Mouse (Mus musculus) right cerebral cortex, postnatal 14 days (tissue): ENCODE measurements around the gene Cwf19l1.
"Not testable (repeated sequence)": the region's sequence is repeated elsewhere in the genome, so short reads cannot be mapped to it uniquely, and the experiment has no call there.

Experiments
- DNase-seq: peaks from one replicate; pipeline ENCODE4 v3.0.0; 2022

Gene Cwf19l1

GRCm38 (mm10) chr19:44135072-44135959 lies at the start of gene Cwf19l1:
Gene Cwf19l1, minus strand, starts transcription at chr19:44135876.
- DNase-seq = peak; percentile 90

GRCm38 (mm10) chr19:44183968-44184367 lies 48.3 kb upstream of the Cwf19l1 start:
- DNase-seq = no peak

DNA sequence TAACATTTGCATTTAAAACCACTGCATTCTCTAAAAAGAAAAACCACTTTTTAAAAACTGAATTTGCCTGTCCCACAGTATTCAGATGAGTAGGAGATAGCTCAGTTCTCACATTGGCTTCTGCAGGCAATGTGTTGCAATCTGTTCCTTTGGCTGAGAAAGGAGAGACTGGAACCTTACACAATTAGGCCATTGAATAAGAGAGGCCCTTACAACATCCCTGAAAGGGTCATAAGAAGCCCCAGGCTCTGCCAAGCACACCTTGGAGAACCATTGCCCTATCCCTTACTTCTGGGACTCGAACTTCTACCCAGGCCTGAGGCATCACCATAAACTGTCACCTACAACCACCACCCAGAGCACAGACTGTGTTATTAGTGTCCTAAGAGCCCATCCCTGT lies 44.8 kb upstream of the Cwf19l1 start:
- DNase-seq = no peak

DNA sequence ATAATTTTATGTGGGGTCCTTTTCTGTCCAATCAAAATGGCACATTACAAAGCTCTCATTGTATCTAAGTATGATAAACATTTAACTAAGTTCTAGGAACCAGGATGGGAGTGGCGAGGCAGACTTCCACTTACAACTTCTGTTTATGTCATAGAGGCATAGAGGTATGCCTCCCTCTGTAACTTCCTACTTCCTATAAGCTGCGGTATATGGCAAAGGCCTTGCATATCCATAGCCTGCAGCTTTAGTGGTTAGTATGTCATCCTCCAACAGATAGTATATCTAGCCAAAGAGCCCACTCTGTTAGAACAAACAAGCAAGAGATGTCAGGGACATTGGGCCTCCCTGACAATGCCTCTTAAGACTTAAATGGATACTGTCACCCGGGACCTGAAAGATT lies 41.1 kb upstream of the Cwf19l1 start:
- no peak for DNase-seq

DNA sequence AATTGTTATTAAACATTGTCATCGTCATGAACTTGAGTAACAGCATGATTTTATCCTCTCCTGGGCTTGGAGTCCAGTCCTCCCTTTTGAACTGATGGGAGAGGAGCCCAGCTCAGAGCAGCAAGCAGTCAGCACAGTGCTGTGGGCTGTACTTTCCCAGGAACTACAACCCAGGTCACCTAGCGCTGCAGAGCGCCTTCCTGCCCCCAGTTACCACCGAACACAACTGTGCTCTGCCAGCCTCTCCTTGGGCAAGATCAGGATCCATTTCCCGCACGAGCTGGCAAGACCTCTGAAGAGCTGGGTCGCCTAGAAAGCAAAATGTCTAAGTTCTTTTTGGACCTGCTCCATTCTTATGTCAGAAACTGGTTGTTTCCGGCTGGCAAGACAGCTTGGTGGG lies 39.2 kb upstream of the Cwf19l1 start:
- DNase-seq = no peak

DNA sequence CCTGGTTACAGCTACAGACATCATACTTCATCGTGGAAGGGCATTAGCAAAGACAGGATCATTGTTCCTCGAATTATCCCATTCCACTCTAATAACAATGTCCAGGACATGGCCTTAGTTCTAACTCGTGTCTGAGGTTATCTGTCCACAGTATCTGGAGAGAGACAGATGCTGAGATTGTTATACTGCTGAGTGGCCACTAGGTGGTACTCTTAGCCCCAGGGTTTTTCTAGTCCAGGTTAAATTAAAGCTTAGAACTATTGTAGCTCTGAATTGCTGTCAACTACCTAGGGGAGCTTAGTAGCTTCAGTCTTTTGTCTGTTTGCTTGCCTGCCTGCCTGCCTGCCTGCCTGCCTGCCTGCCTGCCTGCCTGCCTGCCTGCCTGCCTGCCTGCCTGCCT lies 25.8 kb upstream of the Cwf19l1 start:
- no peak for DNase-seq

GRCm38 (mm10) chr19:44159386-44159785 lies 23.7 kb upstream of the Cwf19l1 start:
- DNase-seq = no peak

DNA sequence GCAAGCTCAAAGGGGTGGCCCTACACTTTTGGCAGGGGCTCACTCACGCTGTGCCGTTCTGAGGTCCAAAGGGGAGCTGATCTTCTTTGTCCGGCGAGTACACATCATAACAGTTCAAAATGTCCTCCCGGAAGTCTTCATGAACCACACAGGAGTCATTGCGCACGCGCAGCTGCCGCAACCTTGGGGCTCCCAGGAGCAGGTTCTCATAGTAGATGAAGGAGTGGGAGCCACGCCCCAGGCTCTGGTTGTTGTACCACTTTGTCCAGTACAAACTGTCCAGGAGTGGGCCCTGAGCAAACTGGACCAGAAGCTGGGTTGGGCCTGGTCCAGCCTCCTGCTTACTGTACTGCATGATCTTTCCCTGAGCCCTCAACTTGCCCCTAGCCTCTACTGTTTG lies 21.3 kb upstream of the Cwf19l1 start:
- DNase-seq = no peak

- no peak for DNase-seq
Measured at GRCm38 (mm10) chr19:44153781-44154180, 18.1 kb upstream of the Cwf19l1 start.

DNA sequence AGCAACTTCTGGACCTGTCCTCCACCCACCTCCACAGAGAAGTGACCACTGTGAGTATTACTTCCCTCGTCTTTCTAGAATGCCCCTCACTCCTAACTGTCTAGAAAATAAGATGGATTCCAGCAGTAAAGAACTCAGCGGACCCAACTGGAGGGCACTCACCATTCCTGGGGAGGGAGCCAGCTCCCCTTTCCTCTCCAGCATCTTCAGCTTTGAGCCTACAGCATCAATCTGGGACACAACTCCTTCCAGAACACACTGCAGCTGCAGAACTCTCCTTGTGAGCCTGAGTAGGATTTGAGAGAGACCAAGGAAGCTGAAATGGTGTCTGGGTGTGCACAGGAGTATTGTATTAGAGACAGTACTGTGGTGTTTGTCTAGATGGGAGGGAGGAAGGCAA lies 13.3 kb upstream of the Cwf19l1 start:
- DNase-seq = no peak

DNA sequence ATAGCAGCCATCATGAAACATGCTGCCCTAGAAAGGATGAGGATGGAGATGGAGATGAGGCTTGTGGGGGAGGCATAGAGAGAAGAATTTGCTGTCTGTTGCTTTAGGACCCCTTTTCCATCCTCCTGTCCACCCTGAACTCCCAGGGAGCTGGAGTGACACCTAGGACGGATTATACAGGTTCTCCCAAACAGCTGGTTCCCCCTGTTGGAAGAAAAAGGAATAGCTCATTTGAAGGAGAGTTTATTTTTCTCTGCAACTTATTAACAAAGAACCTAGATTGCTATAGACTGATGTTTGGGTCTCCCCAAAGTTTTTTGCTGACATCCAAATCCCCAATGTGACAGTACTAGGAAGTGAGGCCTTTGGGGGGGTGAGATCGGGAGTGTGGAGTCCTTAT lies 12.7 kb upstream of the Cwf19l1 start:
- DNase-seq = no peak

GRCm38 (mm10) chr19:44146951-44147350 lies 11.3 kb upstream of the Cwf19l1 start:
- DNase-seq = no peak

DNA sequence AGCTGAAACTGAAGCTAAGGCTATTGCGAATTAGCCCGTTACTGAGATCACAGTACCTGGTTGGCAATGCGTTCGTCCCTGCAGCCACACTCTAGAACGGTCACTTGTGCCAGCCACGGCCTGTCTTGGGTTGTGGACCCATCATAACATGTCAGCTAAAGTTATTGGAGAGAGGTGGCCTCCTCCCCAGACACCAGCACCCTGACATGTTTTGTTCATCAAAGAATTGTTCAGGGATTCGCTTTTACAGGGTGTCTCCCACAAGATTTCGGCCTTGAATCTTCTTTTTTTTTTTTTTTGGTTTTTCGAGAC lies 10.8 kb upstream of the Cwf19l1 start:
- DNase-seq = no peak

- peak; percentile 88 for DNase-seq
Measured at GRCm38 (mm10) chr19:44145702-44146567, 10.3 kb upstream of the Cwf19l1 start, which contains the start of gene Bloc1s2. Gene Bloc1s2, minus strand, starts transcription at chr19:44146446.

GRCm38 (mm10) chr19:44144366-44144765 lies 8.7 kb upstream of the Cwf19l1 start:
- DNase-seq = no peak

GRCm38 (mm10) chr19:44135960-44136485 lies 347 bp upstream of the Cwf19l1 start:
- no peak for DNase-seq

DNA sequence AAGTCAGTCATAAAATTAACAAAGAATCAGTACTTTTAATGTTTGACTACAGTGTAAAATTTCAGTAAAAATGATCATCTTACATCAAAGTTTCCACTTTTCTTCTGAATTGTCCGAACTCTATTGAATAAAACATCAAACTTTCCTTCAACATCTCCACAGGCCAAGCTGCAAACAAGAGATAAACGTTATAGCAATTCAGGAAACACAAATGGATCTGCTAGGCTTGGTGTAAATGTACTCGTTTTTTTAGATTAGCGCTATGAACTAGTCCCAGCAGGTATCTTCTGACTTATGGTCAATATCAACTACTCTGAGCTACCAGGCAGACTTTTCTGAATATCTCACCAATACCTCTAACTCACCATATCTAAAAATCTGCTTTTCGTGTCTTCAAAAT lies 2.8 kb downstream of the Cwf19l1 start:
- DNase-seq = no peak

GRCm38 (mm10) chr19:44128560-44128959 lies 7.1 kb downstream of the Cwf19l1 start:
- no peak for DNase-seq

GRCm38 (mm10) chr19:44127729-44128497 lies 7.8 kb downstream of the Cwf19l1 start:
- DNase-seq = no peak

DNA sequence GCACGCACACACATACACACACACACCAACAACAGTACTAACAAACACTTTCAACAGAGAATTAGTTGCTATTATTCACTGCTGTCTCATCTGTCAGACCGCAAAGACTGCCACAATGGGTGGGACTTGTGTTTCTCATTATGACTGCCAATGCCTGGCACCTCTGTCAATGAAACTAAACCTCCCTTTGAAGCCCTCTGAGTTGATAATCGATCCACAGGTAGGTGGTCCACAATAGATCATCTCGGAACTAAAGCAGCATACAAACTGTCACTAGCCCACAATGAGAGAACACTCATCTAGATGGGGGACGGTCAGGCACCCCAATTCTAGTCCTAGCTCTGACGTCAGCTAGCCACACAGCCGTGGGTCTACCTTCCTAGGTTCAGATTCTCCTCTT lies 14.5 kb downstream of the Cwf19l1 start:
- DNase-seq = no peak

DNA sequence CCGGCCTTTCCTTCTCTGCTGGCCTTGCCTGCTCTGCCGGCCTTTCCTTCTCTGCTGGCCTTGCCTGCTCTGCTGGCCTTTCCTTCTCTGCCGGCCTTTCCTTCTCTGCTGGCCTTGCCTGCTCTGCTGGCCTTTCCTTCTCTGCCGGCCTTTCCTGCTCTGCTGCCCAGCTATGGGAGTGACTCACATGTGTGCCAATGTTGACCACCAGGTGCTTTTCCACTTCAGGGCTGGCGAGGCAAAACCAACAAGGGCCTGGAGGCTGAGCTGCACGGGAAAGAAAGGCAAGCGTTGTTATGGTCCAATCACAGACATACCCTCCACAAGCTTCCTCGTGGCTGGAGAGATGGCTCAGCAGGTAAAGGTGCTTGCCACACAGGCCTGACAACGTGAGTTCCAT lies 15.0 kb downstream of the Cwf19l1 start:
- not testable (repeated sequence) for DNase-seq

- DNase-seq = no peak
Measured at GRCm38 (mm10) chr19:44117793-44118192, 17.9 kb downstream of the Cwf19l1 start.

DNA sequence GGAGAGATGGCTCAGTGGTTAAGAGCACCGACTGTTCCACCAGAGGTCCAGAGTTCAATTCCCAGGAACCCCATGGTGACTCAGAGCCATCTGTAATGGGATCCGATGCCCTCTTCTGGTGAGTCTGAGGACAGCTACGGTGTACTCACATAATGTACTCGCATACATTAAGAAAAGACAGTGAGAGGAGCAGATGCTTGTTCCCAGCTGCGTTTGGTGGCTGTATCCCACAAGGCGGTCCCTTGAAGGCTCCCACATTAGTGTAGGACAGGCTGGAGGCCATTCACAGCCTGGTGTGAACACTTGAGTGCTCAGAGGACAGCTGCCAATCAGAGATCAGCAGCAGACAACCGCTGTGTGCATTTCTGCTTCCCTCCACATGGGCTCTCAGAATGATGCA lies 24.0 kb downstream of the Cwf19l1 start:
- no peak for DNase-seq
